Mouse (Mus musculus) naive thymus-derived CD4-positive, alpha-beta T cell, adult 2 months (primary cell): ENCODE data around the gene Slc17a4.

ENCODE experiments used
- DNase-seq: peaks from one replicate; pipeline ENCODE4 v3.0.0-alpha.2; 2011; ENCODE audit warnings: low read depth

Slc17a4 gene

DNA sequence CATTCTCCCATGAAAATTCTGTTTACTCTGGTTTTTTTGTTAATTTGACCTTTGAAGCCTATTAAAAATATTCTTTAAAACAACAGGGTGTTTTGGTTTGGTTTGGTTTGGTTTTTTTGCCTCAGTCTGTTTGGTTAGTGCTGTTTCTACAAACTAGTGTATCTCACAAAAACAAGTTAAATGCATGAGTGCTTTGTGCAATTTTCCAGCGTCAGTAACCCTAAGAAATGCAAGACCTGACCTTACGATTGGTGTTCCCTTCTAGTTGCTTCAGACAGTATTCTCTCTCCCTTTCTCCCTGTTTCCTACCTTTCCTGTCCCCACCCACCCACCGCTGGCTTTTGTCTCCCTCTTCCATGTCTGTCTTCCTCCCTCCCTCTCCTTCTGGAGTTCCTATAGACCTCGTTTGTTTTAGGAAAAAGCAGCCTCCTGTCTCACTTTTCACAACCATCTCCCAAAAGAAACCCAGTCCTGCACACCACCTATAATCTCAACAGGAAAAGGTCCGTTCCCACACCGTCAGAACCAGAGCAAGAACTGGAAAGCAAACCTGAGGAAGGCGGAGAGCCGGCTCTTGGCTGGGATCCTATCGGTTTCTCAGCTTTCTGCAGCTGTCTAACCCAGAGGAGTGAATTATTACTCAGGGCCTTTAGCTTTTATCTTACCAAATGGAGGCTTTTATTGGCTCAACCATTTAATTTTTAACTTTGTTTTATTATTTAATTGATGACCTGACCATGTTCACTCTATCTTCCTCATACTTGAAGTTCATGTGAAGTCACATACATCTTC lies at the start of gene Slc17a4:
Gene Slc17a4, minus strand, starts transcription at position 634 of the 792 bp plus-strand sequence.
- DNase-seq, result no peak

DNA sequence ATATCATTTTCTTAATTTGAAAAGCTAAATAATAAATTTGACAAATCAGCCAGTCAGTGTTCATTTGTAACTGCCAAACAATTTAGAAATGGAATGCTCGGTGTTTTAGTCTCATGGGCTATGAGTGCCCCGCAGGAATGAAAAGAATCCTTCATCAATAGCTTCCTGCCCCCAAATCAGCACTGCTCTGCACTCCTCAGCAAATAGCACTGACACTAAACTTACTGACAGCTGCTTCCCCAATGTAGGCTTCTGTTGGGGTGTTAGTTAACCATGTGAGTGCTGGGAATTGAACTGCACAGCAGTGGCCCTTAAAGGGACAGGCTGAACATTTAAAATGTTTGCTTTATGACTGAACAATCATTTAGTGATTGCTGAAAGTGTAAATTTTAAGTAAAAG lies 45.0 kb upstream of the Slc17a4 start:
- DNase-seq, result no peak

DNA sequence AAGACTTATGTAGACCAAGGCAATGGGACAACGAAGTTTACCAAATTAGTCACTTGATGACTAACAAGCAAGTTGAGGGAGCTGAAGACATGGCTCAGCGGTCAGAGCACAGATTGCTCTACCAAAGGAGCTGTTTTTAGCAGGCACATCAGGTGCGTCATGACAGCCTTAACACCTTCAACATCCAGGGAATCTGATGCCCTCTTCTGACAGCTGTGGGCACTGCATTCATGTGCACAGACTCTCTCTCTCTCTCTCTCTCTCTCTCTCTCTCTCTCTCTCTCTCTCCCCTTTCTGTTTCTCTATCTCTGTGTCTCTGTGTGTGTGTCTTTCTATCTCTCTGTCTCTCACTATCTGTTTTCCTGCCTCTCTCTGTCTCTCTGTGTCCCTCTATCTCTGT lies 36.1 kb upstream of the Slc17a4 start:
- peak; percentile 30 for DNase-seq

DNA sequence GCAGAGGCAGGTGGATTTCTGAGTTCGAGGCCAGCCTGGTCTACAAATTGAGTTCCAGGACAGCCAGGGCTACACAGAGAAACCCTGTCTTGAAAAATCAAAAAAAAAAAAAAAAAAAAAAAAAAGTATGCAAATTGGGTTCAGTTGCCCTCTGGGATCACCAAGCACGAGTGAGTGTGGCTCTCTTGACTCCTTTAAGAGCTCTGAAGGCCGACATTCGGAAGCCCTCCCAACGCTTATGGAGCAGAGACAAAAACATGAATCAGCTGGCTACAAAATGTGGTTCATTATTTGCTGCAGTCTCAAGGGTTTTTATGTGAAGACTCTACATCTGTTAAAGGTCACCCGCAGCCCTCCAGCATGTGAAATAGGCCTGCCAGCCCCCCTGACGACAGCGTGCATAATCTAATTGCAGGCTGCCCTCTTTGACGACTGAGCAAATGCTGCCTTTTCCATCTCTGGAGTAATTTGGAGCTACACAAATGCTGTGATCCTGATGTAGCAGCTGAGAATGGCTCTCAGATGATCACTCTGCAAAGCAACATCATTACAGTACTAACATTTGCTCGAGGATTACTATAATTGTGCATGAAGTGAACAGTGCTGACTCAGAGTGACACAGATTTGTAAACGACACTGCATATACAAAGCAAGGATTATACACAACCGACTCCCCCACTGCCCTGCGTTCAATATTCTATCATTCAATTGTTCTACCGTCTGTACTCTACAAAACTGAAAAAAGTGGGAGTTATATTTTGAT lies 34.9 kb upstream of the Slc17a4 start:
- no peak for DNase-seq

DNA sequence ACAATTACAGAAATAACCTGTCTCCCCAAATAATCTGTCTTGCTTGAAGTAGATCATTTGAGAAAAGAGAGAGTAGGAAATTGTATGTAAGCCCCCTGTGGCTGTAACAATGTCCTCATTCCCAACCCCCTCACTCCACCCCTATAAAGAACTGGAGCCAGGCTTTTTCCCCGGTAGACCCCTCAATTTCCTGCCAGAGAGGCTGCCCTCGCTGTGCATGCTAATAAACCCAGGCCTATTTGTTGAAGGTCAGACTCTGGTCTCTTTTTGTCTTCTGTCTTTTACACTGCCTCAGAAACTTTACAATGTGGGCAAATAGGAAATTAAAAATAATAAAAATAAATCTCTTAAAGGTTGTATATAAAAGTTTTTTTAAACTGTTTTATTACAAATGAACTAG lies 31.4 kb upstream of the Slc17a4 start:
- DNase-seq, result no peak

DNA sequence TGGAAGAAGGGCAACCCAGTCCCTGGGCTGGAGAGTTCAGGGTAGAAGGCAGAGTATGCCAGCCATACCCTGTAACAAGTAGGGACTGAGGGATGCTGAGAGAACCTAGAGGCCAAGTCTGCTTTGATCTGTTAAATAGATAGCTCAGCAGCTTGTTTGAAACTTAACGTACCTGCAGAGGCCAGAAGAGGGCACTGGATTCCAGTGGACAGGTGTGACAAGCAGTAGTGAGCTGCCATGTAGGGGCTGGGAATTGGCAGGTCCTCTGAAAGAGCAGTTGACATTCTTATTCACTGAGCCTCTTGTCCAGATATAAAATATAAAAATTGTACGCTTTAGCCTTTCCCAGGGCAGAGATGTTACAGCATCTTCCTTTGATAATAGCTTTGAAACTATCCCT lies 28.1 kb upstream of the Slc17a4 start:
- peak; percentile 34 for DNase-seq

DNA sequence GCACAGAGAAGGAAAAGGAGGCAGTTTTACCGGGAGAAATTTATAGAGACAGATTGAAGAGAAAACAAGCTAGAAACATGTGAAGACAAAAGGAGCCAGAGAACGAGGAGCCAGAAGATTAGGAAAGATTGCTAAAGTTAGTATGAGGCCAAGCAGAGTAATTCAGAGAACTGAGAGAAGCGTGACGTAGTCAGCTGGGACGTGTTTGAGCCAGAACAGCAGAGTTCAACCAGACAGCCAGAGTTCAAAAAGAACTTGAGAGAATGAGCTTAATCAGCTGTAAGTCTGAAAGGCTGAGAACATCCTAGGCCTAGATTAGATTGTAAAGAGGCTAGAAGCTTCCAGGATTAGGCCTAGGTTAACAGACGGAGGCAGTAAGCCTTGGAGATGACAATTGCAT lies 25.5 kb upstream of the Slc17a4 start:
- no peak for DNase-seq

DNA sequence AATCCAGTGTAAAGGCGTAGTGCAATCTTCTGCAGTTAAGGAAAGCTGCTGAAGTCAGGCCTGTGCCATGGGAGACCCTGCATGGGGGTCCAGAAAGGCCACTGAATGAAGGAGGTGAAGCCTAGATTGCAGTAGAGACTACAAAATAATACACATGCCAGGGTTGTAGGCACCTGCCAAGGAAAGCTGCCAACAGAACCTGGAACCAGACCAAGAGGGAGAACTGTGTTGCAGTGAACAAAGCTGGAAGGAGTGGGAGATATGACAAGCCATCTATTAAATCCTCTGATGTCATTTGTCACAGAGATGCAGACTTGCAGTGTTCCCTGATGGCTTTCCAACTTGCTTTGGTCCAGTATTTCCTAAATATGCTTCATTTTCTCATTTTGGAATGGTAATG lies 23.9 kb upstream of the Slc17a4 start:
- no peak for DNase-seq

DNA sequence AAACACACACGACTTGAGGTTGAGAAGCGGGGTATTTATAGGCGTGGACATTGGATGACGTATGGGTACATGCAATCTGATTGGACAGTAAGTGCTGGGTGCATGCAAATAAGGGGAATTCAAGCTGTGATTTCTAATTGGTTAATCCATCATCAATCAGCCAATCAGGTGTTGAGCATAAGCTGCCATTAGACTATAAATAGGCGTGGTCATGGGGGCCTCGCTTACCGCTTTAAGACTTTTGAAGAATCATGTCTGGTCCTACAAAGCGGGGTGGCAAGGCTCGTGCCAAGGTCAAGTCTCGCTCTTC lies 19.4 kb upstream of the Slc17a4 start, which contains the start of gene Hist1h2aa:
Gene Hist1h2aa, plus strand, starts transcription at position 252 of the 310 bp plus-strand sequence.
- no peak for DNase-seq

DNA sequence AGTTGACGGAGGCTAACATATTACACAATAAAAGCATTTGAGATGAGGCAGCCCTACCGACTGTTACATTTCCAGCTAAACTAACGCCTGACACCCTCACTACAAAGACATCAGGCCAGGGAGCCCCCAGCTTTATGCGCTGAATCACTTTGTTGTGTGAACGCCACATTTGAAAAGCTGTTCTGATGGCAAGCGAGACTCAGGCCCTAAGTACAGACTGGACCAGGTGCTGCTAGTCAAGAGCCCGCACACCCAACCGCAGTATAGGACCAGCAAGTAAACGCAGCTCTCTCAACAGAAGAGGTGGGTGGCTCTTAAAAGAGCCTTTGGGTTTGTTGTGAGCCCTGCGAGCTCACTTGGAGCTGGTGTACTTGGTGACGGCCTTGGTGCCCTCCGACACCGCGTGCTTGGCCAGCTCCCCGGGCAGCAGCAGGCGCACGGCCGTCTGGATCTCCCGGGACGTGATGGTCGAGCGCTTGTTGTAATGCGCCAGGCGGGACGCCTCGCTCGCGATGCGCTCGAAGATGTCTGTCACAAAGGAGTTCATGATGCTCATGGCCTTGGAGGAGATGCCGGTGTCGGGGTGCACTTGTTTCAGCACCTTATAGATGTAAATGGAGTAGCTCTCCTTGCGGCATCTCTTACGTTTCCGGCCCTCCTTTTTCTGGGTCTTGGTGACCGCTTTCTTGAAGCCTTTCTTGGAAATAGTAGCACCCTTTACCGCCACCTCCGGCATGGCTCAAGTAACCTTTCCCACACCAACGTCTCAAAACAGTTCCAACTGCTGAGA lies 18.8 kb upstream of the Slc17a4 start, which contains the start of gene Hist1h2ba:
Gene Hist1h2ba, minus strand, starts transcription at position 736 of the 790 bp plus-strand sequence.
- DNase-seq, result no peak

DNA sequence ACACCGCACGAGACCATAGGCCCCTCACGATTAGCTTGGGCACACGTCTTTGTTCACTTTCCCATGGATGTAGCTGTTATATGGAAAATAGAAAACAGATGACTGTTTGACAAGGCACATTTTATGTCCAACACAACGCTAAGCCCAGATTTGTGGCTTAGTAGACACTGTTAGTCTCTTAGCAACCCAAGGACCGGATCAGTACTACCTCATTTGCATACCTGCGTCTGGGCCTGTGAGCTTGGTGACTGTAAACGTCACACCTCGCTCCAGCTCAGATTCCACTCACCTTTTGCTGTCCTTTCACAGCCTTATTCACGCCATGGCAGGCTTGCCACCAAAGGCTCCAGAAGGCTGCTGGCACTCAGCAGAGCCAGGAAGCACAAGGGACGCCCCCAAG lies 16.1 kb upstream of the Slc17a4 start:
- no peak for DNase-seq

DNA sequence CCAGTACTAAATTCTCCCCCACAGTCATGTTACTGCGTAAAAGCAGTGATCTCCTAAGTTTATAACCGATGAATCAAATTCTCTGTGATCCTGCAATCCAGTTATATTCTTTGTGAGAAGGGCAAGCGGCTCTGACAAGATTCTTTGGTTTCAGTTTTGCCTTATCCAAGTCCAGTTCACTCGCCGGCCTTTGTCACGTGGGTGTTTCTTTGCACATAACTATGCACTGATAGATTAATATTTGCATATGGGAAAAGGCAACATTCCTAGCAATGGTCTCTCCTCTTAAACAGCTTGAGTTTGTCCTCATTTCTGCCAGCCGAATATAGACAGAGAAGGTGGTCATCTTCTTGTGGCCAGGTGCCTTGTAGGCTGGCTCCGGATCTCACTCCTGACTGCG lies 15.7 kb upstream of the Slc17a4 start:
- no peak for DNase-seq

DNA sequence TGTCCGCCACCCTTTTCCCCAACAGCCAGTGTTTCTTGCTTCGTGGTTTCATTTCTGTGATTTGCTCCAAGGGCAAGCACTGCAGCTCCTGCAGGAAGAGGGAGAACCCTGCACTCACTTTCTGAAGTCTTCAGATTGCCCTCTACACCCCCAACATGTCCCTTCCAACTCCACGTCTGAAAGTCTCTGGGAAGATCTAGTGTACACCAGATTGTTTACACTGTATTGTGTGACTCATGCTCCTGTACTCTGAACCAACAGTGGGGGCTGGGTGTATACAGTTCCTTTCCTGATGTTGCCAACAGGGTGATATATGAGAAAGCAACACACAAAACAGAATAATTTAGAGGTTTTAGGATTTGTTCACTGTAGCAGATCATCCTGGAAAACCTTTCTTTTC lies 13.8 kb upstream of the Slc17a4 start:
- no peak for DNase-seq

DNA sequence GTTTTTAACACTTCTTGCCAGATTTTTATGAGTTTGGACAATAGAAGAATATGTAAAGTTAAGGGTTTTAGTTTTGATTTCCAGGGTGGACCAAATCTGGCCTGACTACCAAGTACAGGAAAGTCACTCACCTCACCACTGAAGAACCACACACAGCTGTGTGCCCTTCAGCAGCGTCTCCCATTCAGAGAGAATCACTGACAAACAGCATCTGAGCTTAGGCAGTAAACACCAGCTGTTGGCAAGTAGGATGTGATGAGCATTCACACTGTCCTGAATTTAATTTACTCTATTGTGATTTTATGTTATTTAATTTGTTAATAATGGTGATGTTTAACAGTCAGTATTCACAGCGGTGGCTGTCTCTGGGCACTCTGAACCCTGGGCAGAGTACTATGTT lies 11.0 kb upstream of the Slc17a4 start:
- no peak for DNase-seq

DNA sequence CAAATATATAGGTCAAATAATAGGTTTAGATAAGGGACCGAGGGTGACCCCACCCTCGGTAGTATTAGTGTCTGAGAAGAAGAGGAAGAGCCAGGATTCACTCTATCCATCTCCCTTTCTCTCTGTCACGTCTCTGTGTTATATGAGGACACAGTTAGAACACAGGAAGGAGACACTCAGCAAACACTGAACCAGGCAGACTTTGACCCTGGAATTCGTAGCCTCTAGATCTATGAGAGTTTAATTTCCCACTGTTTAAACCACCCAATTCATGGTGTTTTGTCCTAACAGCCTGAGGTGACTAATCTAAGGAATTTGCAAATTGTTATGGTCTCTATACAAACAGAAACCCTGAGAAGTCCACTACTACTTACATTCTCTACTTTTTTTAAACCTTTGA lies 2.9 kb upstream of the Slc17a4 start:
- DNase-seq, result no peak

DNA sequence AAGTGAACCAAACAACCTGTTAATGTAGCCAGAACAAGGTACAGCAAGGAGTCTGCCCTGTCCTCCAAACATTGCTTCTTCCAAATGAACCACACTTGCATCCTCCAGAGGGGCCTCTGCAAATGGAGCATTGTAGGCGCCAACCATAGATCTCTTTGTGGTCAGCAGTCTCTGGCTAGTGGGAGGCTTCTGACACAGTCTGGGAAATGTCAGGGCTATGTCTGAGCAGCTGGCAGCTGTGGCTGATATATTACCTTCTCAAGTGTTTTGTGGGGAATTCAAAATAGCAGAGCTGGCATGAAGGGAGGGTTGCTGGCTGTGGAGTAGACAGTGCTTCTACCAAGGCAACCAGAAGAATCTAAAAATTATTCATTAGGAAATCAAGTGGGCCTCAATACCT lies 1.3 kb upstream of the Slc17a4 start:
- no peak for DNase-seq

DNA sequence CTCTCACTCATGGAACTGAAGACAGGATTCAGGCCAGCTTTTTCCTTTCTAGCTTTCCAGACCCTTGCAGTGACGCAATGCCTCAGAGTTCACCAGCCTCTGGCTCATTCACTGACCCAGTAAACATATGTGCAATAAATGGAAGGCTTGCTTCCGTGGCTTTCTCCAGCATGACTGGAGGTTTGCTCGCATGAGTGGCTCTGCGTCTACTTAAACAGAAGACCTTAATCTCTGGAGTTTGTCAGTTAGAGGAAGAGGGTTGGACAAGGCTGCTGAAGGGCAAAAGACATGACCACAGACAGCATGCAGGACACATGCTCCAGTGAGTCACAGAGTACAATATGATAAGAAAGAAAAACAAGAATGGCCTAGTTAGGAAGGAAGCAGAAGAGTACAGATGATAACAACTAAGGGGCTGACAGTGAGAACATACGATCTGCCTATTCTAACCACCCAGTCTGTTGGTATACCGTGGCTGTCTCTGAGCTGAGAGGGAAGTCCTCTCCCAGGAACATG lies 960 bp downstream of the Slc17a4 start:
- no peak for DNase-seq

DNA sequence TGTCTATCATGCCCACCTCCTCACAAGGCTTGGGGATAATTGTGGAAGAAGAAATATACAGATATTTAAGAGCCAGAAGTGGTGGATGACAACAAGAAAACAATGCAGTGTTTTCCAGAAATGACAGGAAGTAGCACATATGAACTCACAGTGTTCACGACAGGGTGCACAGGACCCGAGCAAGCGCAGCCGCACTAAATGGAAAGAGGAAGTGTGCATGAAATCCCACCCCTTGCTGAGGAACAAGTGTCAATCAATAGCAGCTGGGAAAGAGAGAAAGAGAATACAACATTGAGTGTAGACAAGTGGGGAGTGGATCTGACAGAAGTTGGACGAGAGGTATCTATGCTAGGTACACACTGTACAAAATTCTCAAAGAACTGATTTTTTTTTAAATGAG lies 3.5 kb downstream of the Slc17a4 start:
- peak; percentile 2 for DNase-seq

DNA sequence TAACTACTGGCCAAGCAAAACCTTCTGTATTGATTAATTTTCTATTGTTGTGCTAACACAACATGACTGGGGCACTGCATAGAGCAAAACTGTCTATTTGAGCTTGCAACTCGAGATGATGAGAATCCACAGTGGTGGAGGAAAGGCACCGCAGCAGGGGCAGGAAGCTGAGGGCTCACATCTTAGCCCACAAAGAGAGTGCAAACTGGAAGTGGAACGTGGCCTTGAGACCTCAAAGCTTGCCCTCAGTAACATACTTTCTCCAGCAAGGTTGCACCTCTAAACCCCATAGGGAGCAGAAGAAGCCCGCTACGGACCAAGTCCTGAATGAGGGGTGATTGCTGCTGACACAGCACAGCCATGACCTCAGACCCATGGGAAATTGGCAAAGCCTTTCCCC lies 4.7 kb downstream of the Slc17a4 start:
- DNase-seq, result peak; percentile 15

DNA sequence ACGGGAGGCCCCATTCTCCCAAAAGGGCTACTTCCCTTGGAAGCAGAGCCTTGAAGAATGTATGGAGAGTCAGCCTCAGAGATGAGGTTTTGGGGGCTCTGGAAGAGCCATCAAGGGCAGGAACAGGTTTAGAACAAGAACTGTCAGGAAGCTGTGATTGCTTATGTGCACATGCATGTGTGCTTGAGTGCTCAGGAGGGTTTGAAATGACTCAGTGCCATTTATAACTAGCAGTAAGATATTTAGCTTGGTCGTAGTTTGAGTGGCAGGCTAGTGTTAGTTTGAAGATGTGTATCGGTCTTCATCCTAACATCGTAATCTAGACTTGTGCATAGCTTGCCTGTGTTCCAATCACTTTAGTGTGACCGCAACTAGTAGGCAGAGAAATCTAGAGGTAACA lies 7.9 kb downstream of the Slc17a4 start:
- no peak for DNase-seq

DNA sequence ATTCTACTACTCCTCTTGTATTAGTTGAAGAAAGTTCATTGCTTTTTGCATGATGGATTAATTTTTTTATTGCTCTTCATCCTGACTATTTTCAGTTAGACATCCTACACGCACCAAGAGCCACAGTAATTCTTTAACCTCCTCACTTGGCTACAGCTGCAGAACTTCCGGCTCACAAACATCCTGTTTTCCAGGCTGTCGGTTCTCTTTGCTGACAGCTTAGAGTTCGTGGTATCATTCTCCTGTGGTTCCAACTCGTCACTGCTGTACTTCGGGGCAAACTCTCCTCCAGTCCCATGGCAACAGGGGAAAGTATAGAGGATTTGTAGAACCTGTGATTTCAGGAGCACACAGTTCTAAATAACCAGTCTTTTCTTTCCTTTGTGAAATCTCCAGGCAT lies 16.6 kb downstream of the Slc17a4 start:
- peak; percentile 33 for DNase-seq

DNA sequence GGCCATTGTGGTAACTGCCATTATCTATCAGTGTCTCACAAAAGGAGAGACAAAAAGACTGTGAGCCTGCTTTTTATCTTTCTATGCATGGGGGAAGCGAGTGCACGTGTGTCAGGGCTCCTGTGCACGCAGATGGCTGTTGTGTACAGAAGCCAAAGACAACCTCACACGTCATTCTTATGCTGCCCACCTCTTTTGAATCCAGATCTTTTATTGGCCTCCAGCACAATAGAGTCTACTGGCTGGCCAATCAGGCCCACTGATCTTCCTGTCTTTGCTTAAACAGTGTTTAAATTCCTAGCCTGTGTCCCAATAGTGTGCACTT lies 21.6 kb downstream of the Slc17a4 start:
- no peak for DNase-seq
